Mouse (Mus musculus): ENCODE data around the gene BC035044.
"Not testable (repeated sequence)": the region's sequence is repeated elsewhere in the genome, so short reads cannot be mapped to it uniquely, and the experiment has no call there.

Gene BC035044

DNA sequence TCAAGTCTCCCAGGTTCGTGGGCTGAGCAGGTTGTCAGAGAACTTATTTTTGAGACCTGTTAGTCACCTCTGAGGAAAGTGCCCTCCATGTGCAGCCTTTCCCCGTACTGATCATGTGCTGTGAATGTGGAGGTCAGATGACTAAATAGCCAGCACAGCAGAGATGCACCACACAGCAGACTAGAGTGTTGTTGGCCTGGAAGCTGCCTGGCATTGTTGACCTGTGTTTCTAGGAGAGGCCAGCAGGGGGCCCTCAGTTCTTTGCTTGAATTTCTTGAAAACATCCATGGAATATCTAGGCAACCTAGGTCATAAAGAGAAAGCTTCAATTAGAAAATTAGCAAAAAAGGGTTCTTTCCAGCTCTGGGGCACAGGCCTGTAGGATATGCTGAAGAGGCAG lies 41.0 kb downstream of the BC035044 start:
- DNase-seq = no peak

- DNase-seq = no peak
Observed at GRCm38 (mm10) chr6:128847401-128847800, 43.5 kb downstream of the BC035044 start.

DNA sequence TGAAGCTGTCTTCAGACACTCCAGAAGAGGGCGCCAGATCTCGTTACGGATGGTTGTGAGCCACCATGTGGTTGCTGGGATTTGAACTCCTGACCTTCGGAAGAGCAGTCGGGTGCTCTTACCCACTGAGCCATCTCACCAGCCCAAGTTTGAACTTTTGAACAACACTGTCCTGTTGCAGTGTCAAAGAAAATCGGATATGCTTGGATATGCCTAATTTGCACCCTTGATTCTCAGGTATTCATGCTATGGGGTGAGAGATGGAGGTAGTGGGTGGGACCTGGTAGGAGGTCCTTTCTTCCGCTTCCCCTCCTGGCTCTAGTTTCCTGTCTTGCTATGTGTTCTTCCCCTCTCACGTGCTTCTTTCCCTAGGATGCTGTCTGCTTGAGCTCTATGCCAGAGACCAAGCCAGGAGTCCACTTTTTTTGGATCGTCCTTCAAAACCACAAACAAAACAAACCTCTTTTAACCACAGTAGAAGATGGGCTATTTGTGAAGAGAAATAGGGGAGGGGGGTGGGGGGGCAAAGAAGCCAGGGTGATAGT lies 44.9 kb downstream of the BC035044 start:
- no peak for DNase-seq

DNA sequence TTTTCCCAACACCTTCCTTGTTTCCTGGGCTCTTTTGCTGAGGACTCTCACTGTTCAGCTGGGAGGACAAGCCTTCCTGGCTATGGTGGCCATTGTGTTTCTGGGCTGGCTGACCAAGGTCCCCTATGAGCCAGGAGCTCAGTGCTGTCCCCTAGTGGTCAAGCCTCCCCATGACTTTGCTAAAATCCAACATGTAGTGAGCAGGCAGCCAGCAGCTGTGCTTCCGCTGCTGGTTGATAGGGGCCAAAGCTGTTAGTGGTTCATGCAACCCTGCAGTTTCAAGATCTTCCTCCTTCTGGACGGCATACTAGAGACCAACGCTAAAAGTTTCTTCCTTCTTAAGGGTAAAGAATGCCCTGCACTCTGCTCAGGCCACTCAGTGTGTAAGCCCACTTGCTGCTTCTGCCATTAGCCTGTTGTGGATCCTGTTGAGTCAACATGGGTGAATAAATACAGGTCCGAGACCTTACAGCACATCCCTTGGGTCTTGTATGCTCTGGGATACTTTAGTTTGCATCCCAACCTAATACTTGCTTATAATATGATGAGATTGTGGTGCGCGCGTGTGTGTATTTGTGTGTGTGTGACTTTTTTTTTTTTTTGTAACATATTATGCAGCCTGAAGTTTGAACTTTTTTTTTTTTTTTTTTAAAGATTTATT lies 45.5 kb downstream of the BC035044 start:
- DNase-seq = peak; percentile 76

DNA sequence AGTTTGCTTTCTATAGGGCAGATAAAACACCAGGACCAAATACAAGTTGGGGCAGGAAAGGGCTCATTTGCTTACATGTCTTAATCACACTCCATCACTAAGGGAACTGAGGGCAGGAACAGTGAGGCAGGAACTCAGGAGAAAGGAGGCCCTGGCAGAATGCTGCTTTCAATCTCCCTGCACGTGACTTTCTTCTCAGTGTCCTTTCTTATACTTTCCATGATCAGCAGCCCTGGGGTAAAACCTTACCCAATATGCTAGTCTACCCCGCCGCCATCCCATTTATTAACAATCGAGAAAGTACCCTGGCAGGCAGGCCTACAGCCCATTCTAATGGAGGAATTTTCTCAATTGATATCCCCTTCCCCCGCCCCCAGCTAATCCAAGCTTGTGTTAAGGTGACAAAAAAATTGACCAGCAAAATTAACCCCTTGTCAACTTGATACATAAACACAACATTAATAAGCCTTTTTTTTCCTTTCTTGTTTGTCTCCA lies 46.3 kb downstream of the BC035044 start:
- no peak for DNase-seq

- DNase-seq = no peak
Observed at GRCm38 (mm10) chr6:128844131-128844530, 46.8 kb downstream of the BC035044 start.

- peak; percentile 44 for DNase-seq
Observed at GRCm38 (mm10) chr6:128843479-128843992, 47.4 kb downstream of the BC035044 start.

DNA sequence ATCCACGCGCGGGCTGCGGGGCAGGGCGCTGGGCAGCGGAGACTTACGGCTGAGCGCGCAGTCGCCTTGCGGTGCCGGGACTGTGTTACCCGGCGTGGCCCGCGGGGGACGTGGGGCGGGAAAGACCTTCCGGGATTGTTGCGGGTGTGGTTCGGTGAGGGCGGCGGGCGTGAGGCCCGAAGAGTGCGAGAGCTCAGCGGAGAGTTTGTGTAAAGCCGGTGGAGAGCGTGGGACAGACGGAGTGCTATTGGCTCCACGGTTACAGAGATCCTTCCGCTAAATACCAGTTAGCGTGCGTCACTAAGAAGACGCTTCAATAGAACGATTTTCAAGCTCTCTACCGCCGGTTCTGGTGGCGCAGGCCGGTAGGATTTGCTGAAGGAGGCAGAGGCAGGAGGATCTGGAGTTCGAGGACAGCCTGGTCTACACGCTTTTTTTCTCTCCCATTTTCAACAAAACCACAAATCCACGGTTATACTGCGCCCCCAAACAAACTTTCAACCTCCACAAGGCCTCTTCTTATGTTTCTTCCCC lies 47.9 kb downstream of the BC035044 start:
- DNase-seq = peak; percentile 93

GRCm38 (mm10) chr6:128842356-128842944 lies 48.5 kb downstream of the BC035044 start:
- DNase-seq = no peak

GRCm38 (mm10) chr6:128841327-128842089 lies 49.4 kb downstream of the BC035044 start:
- no peak for DNase-seq

DNA sequence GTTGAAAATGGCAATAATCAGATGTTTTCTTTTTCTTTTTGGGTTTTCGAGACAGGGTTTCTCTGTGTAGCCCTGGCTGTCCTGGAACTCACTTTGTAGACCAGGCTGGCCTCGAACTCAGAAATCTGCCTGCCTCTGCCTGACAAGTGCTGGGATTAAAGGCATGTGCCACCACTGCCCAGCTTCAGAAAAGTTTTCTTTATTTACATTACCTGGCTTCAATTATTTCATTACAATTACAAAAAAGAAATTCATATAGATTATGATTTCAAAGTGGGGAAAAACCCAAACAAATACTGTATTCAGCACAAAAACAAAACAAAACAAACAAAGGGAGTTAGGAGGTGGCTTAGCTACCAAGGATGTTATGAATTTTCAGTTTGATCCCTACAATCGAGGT lies 50.3 kb downstream of the BC035044 start:
- not testable (repeated sequence) for DNase-seq

- no peak for DNase-seq
Observed at GRCm38 (mm10) chr6:128839921-128840320, 51.0 kb downstream of the BC035044 start.

GRCm38 (mm10) chr6:128839266-128839771 lies 51.6 kb downstream of the BC035044 start:
- peak; percentile 67 for DNase-seq

DNA sequence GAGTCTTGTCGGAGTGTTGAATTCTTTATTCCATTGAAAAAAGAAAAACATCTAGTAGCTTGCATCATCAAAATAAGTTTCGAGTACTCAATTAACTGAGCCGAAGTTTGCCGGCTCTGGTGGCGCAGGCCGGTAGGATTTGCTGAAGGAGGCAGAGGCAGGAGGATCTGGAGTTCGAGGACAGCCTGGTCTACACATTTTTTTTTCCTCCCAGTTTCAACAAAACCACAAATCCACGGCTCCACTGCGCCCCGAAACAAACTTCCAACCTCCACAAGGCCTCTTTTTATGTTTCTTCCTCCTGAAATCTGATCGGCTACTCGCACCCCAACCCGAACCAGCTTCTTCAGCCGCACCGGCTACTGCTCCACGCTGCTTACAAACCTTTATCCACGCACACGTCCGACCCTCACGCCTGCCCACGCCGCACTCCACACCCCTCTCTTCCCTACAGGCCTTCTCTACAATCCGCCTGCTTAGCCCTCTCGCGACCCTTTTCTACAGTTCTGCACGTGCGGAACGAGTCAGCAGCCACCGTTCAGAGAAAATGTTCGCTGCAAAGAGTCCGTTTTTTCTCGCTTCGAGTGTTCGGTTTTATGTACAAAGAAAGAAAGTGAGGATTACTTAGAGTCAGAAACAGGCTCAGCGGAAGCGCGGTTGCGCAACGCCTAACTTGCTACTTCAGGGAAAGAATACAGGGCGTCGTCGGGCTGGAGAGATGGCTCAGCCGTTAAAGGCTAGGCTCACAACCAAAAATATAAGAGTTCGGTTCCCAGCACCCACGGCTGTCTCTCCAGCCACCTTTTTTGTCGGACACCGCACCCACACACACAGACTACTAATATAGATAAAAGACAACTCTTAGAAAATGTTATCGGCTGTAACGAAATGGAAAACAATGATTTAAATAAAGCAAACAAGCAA lies 52.3 kb downstream of the BC035044 start:
- peak; percentile 88 for DNase-seq

DNA sequence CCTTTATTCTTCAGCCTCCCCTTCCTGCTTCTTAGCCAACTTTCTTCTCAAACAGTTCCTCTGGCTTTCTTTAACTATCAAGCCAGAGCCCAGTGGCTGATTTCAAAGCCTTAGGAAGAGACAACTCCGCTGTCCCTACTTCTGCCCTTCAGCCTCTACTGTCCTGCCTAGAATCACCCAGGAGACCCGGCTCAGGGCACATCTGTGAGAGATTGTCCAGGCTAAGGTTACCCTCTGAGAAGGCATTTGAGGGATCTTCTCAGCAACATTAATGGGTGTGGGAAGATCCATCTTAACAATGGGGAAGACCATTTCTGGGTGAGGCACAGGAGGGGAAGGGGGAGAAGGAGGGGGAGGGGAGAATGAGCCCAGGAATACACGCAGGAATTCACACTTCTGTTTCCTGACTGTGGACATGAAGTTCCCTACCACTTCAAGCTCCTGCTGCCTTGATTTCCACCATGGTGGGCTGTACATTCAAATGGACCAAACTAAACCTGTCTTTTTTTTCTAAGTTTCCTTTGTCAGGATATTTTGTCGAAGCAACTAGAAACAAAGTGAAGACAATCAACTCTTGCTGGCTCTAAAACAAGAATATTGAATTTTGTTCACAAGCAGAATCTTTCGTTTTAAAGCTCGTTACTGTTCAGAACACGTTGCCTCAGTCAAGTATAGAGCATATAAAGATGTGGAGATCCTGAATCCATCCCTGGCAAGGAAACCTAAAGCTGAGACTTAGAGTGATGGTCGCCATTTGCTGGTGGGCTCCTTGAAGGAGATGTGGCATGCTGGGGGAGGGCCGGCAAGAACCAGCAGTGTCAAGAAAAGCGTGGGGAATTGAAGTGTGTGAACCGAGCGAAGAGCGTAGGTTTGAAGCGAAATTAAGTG lies 53.2 kb downstream of the BC035044 start:
- no peak for DNase-seq

DNA sequence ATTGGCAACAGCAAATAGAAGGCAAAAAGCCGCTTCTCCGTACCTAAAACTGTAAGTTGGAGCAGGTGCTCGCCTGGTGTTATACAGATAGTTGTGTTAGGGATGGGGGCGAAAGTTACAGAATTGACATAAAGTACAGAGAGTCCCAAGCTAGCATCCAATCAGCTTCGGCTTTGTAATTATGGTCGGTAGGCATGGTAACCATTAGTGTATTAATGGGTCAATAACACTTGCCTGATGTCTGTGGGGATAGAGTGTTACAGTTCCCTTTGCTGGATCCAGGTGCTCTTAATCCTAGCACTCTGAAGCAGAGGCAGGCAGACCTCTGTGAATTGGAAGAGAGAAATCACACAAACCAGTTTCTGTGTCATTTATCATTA lies 54.0 kb downstream of the BC035044 start:
- no peak for DNase-seq

GRCm38 (mm10) chr6:128836191-128836954 lies 54.6 kb downstream of the BC035044 start:
- DNase-seq = no peak

DNA sequence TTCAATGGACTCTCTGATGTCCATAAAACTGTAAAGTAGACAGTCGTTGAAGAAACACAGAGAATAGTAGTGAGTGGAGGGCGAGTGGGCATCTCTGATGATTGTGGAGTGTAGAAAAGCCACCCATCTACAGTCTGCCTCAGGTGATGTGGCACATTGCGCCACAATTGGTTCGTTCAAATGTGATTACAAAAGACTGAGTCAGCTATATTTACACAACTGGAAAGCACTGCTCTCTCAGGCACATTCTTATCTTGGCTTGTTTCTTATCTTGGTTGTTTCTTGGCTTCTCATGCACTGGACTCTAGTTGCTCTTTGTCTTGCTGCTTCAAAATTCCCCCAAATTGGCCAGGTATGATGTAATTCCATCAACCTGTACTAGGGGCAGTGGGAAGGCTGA lies 55.4 kb downstream of the BC035044 start:
- DNase-seq = no peak

DNA sequence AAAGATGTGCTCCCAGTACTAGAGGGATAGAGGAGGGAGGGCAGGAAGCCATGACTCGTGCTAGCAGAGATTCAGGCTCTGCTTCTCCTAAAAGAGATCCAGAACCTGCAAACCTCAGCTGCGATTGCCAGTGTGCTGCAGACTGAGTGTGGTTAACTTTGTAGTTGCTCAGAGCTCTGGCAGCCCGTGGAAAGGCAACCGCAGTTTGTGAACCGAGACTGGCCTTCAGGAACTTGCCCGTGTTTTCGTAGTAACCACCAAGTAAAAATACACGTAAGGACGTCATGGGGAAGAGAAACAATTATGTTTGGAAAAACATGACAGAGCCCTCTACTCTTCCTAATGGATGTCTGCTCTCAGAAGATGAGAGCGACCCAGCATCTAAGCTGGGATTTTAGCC lies 57.9 kb downstream of the BC035044 start:
- DNase-seq = no peak

GRCm38 (mm10) chr6:128829837-128830236 lies 61.1 kb downstream of the BC035044 start:
- no peak for DNase-seq
